Mouse (Mus musculus) left cerebral cortex, postnatal 4 days (tissue): ENCODE data around the gene Sohlh2. TPM values are rescaled to one million over a fixed set of nuclear protein-coding genes. Genes with fewer than 3 reads are reported as not detected.
"Not testable (repeated sequence)": the region's sequence is repeated elsewhere in the genome, so short reads cannot be mapped to it uniquely, and the experiment has no call there.

Experiments used
- DNase-seq: peaks from one replicate; pipeline ENCODE4 v3.0.0-alpha.2; 2022
- intact Hi-C: fragments of 180-260 bp; cut with DNase I; formaldehyde crosslinking; loops from one replicate; pipeline ENCODE4 v1.15.1; 2025
- total RNA-seq, 2 experiments: library from RNA; stranded (reverse); gene quantifications; 2 replicates each; pipeline ENCODE4 v1.2.3; 2021

Sohlh2 gene
- total RNA-seq, 2 experiments from 2014 or later, result not detected

DNA sequence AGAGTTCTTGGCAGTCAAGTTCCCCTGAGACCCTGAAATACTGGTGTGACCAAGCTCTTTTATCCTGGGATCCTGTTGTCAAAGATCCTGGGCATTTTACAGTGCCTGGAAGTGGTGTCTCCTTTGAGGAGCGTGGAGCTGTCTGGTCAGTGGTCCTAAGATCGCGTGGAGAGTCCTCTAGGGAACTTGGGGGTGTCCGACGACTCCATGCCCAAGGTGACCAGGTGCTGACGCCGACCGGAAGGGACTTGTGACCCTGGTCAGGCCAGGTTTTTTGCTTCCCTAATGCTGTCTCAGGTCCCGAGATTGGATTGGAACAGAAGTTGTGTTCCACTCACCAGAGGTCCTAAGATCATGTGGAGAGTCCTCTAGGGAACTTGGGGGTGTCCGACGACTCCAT is 21.8 kb downstream of the Sohlh2 start:
- DNase-seq, intact Hi-C loops: not testable (repeated sequence)

DNA sequence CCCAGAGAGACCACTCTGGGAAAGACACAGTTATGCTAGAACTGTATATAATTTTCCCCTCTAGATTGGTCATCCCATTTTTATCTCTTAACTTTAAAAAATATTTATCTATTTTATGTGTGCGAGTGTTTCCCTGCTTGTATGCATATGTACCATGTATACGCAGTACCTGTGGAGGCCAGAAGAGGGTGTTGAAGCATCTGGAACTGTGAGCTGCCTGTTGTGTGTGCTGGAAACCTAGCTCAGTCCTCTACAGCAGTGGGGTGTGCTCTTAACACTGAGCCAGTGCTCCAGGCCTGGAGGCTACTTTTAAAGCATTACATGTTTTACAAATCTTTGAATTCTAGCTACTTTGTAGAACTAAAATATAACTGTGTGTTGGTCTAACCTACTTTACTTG is 24.6 kb downstream of the Sohlh2 start:
- intact Hi-C loops, result no loop called here

DNA sequence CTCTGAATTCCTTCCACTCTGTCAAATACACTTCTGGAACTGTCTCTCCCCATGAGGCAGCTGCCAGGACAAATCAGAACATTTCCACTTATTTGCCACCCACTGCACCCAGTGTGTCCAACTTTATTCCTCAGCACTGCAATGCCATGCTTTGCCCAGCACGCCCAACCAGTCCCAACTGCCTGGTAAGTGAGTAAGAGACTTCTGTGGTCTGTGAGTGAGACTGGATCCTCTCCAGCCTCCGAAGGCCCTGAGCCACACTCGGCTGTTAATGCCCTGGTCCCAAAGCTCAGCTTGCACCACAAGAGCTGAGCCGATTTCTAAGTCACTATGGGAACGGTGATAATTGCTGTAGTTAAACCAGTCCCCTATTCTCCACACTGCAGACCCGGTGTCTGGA is 25.8 kb downstream of the Sohlh2 start:
- intact Hi-C loops, result no loop called here
- peak; percentile 35 for DNase-seq

More for the DNA sequence above, 24.6 kb downstream of the Sohlh2 start:
- no peak for DNase-seq

DNA sequence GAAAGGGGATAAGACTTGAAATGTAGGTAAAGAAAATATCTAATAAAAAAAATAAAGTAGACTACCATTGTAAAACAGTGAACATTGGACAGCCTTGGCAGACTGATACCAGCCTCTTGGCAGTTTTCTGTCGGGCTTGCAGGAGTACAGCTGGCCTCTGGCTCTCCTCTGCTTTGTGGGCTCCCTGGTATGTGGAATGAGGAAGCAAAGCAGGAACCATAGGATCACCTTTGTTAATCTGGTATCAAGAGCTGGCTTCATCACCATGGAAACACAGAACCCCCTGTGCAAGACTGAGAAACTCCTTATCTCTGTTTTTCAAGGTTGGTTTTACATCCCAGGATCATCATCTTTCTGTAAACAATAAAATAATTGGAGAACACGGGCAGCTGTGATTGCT is 30.4 kb downstream of the Sohlh2 start:
- intact Hi-C loops, result no loop called here
- no peak for DNase-seq

DNA sequence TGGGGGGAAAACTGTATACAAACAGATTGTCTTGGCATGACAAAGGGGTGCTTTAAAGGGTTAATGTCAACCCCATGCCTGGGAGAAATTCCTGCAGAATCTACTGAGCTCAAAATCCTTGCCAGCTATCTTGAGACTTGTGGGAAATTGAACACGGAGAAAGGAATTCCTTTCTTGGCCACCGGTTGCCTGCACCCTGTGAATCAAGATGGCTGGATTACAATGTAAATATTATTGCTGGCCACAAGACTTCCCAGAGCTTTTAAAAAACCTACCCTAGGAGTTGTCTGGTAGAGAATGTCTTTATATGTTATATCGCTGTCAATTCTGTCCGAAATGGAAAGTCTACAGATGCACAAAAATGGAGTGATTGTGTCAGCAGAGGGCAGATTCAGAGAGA is 32.0 kb downstream of the Sohlh2 start:
- intact Hi-C loops, result no loop called here

DNA sequence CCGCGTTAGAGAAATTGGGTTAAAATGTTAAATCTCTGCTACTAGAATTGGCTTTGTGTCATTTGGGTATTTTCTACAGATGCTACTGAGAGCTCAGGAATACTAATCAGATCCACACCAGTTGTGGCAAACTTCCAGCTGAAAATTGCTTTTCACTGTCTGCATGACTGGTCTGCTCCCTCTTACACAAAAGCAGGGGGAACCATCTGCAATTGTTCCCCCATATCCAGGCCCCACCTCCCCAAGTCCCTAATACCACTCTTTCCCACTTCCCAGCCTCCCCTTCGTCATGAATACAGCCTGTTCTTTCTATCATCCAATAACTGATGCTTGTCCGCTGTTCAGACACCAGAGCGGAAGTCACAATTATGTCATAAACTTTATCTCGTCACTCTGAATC is 32.6 kb downstream of the Sohlh2 start:
- intact Hi-C loops, result no loop called here
- no peak for DNase-seq

More for the DNA sequence above, 32.0 kb downstream of the Sohlh2 start:
- DNase-seq, result no peak

DNA sequence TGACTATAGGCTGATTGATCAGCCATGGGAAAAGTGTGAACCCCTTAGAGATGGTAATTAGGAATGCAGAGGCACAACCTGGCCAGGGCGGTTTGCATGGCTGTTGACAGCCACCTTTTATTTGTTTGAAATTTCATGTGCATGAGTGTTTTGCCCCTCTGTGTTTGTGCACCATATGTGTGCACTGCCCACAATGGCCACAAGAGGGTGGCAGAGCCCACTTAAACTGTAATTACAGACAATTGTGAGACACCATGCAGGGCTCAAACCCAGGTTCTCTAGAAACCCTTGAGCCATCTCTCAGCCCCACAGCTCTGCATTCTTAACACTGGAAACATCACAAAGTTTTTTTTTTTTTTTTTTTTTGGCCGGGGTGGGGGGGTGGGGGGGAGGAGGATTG is 40.7 kb downstream of the Sohlh2 start:
- DNase-seq, result no peak
- intact Hi-C loops, result no loop called here

DNA sequence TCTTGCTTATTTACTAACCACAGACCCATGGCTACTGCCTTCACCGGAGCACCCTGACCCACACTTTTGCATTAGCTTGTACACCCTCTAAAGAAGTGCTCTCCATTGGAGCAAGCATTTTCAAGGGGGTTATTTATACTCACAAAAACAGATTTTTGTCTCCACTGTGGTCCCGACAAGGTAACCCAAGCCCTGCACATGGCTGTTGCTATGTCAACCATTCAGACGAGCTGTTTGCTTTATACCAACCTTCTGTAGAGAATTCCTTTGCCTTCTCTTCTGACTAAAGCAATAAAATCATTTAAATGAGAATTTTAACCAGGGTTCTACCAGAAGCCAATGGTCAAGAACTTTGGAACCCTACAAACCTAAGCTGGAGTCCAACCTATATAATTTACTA is 42.0 kb downstream of the Sohlh2 start:
- DNase-seq, result no peak
- intact Hi-C loops, result no loop called here

DNA sequence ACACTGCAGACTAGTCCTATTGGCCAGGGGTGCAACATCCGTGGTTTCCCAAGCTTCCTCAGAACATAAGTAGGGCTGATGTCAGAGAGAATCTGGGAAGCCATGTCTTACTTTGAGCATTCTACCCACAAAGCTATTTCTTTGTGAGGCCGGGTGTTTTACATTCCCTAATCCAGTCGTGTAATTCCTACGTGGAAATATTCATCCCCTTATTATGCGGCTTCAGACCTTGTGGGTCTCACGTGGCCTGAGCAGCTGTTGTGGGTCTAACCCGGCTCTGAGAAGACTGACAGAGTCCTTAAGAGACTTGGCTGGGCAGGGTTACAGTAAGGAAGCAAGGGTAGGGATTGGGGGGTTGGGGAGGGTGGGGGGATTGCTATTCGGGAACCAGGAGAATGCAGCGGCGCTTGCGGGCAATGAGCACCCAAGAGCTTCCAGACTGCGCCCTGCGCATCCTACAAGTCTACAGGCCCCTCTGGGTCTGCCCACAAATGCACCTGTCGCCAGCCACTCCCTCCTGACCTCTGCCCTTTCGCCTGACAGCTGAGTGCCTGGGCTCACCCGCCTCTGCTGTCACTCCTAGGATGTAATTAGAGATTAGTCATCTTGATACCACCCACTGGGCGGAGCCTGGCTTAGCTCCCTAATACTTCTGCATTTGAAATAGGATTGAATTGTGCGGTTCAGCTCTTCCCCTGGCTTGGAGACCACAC is 44.8 kb downstream of the Sohlh2 start:
- intact Hi-C loops, result no loop called here
- DNase-seq, result peak; percentile 45

DNA sequence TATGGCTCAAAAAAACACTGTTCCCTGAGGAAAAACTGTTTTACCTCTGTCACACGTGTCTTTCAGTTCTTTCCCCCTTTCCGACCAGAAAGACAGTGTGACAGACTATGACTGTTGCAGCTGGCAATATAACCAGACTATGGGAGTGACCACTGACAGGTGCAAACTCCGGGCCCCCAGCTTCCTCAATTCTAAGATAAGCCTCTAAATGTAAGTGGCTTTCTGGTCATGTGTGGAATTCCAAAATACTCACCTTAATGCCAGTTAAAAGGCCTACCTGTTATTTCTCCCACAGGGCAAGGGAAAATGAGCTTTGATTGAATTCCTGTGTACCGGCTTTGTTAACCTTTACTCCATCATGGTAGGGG is 45.4 kb downstream of the Sohlh2 start:
- intact Hi-C loops, result no loop called here
- DNase-seq, result no peak

DNA sequence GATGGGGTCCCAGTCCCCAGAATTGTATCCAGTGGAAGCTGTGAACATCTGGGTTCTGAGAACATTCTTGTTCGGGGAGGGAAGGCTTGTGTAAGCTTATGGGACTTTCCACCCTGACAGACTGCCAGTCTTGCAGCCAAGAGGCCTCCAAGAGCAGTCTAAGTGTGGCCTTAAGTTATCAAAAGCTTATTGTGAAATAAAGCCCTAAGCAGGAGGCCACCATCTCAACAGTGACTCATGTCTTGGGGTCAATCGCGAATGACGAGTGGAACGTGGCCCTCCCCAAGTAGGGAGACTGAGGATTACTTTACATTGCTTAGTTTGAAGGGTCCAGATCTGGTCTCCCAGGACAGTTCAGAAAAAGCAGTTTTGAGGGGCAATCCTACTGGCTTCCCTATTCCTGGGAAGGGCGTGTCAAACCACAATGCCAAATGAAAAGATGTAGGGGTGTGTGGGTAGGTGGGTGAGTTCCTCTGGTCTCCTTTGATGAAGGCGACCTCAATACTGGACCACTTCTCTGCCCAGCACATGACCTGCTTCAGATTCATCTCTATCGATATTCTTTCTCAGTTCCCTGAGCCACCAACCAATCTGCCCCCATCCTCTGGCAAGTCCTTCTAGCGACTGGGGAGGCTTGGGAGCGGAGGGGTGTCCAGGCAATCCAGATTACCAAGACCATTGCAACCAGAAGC is 60.0 kb downstream of the Sohlh2 start, which contains the start of gene Dclk1:
Gene Dclk1 (plus strand): TSS at position 635 of the 692 bp plus-strand sequence.
- intact Hi-C loops, result loop anchor here (5.0 to 10.0 kb wide), 2 partner anchors 87 to 110 kb away; no protein-coding TSS in a partner anchor
- DNase-seq, result no peak

DNA sequence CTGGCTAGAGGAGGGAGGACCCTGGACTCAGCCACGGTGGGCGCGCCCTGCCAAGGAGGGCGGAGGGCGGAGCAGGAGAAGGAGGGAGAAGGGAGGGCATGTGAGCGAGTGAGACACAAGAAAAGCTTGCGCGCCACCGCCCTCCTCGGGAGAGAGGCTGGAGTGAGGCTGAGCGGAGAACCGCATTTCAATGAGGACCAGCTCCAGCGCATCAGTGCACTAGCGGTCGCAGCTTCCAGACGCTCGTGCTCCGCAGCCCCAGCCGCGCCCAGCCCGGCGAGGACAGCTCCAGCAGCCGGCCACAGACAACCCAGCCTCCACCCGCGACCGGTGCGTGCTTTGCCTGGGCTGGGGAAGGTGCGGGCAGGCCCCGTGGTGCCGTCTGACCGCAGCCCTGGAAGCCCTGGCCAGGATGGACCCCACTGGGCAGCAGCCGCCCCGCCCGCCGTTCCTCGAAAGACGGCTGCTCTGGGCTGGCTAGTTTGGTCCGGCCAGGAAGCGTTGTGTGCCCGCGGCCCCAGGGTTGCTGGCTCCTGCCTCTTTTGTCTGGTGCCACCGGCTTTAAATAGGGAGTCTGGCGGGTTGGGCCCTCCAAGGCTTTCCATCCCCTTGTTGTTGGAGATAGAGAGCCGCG is 60.7 kb downstream of the Sohlh2 start:
- intact Hi-C loops, result loop anchor here (5.0 to 10.0 kb wide), 2 partner anchors 88 to 110 kb away; no protein-coding TSS in a partner anchor
- DNase-seq, result peak; percentile 95

DNA sequence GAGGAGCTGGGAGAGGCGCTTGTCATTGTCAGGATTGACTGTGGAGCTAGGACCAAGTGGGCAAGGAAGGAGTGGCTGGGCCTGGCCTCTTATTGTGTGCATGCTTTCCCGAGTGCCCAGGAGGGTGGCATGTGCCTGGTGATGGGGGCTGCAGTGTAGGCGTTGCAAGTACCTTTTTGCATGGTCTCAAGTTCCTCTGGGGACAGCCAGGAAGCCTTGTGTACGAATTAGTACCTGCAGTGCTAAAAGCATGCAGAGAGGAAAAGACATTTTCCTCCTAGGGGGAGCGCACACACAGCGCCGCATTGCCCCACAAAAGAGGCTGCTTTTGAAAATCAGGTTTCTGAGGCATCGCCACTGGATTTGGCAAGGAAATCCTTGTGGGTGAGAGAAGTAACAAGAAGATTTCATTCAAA is 61.2 kb downstream of the Sohlh2 start:
- intact Hi-C loops, result loop anchor here (5.0 to 10.0 kb wide), 2 partner anchors 88 to 109 kb away; no protein-coding TSS in a partner anchor
- DNase-seq, result peak; percentile 10

DNA sequence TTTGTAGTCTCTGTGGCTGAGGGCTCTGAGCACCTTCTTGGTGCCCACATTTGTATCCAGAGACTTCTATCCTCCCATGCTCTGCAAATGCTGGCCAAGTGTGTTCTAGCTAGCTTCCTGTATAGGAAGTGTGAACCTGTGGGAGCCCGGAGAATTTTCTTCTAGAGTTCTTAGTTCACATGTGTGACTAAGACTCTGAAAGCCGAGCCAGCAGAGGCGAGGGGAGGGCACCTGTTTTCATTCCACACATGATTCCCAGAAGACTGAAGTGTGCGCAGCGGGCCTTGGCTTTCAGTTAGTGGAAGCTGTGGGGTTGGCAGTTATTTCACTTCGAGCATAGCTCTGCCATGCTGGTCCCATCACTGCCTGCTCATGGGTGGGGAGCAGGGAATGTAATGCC is 62.3 kb downstream of the Sohlh2 start:
- intact Hi-C loops, result loop anchor here (5.0 to 10.0 kb wide), 2 partner anchors 89 to 108 kb away; no protein-coding TSS in a partner anchor
- DNase-seq, result peak; percentile 51

DNA sequence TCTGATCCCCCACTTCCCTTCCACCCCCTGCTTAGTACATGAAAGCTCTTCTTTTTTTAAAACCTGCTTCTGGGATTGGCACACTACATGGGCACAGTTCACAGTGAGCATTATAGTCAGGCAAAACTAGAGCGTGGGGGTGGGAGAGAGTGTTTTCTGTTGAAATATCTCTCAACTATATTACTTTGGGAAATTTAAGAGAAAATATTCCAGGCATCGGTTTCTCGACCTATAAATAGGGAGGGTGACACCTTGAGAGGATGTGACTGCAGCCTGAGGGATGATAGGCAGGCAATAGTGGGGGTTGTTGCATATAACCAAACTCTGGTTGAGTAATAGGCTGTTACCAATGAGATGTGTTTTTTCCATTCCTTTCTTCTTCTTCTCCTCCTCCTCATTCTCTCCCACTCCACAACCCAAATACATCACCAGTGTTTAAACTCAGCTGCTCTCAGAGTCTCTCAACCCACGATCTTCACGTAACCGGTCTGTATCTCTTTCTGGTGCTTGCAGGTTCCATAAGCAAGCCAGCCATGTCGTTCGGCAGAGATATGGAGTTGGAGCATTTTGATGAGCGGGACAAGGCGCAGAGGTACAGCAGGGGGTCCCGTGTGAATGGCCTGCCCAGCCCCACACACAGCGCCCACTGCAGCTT is 64.9 kb downstream of the Sohlh2 start:
- intact Hi-C loops, result loop anchor here (10.0 kb wide), 1 partner anchor 92 kb away; no protein-coding TSS in a partner anchor
- DNase-seq, result no peak

DNA sequence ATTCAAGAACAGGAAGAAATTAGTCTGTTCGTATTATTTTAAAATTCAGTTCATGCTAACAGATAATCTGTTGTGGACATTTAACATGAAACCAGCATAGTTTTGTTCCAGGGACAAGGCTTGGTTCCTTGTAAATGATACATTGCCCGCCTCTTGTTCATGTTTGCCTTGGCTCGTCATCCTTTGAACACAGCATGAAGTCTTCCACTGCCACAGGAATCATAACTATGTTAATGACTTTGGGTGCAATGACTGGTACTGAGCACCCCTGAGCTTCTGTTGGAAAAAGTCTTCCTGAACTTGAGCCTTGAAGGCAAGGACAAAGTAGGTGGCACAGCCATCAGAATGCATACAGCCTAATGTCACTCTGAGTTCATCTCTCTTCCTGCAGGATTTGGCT is 66.2 kb downstream of the Sohlh2 start:
- intact Hi-C loops, result loop anchor here (10.0 kb wide), 1 partner anchor 93 kb away; no protein-coding TSS in a partner anchor

DNA sequence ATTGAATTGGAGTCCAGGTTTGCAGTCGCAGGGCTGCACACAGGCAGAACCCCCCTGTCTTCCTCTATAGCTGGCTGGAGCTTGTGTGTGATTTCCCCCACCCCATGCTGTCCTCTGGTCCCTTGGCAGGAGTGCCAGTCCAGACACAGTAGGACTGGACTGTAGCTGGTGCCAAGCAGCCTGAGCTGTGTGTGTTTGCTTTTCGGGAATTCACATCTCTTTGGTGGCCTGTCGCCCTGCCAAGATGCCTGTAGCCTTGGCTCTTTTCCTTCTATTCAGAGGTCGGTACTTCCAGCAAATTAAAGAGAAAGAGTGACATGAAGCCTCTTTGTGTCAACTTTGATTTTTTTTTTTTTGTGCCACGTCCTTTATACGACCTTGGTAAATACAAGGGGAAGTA is 66.7 kb downstream of the Sohlh2 start:
- DNase-seq, result peak; percentile 92
- intact Hi-C loops, result loop anchor here (10.0 kb wide), 1 partner anchor 94 kb away; no protein-coding TSS in a partner anchor

More for the DNA sequence above, 66.2 kb downstream of the Sohlh2 start:
- no peak for DNase-seq

DNA sequence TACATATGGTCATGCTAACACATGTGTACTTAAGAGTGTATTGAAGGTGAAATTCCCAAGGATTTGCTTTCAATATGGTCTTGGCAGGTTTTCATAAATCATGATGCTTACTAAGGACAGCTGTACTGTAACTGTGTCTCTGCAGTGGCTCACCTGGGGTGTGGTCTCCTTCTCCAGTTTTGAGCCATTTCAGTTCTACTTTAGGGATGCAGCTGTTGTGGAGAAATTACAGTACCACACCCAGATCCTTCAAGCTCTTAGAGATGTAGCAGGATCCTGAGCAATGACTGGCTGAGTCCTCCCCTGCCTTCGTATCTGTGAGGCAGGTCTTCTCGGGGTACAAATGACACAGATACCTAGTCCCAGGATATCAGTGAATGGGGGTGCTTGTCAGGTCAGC is 68.8 kb downstream of the Sohlh2 start:
- intact Hi-C loops, result no loop called here
- DNase-seq, result no peak
